Mouse (Mus musculus) c-Kit-positive CD71-negative TER-119-negative erythroid progenitor cells, embryonic 14.5 days (primary cell): ENCODE results near the gene Cfap161.

Experiments used
- DNase-seq: peaks from one replicate; pipeline ENCODE4 v3.0.0-alpha.2; 2013; ENCODE audit warnings: low read depth

Cfap161 gene

DNA sequence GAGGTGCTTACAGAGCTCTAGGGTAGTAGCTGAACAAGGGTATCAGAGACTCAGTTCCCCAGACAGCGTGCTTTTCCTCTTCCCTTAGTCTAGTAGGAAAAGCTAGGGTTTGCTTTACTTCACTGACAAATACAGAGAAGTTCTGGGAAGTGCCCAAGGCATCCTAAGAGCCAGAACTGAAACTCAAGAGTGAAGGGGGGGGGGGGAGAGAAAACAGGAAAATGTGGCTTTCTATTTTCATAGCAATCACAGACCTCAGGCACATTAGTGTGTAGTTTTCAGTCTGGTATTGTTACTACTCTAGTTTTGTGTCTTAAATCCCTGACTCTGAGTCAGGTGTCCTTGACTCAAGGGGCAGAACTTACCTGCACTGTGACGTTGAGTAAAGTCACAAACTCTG lies 7.3 kb upstream of the Cfap161 start:
- no peak for DNase-seq

DNA sequence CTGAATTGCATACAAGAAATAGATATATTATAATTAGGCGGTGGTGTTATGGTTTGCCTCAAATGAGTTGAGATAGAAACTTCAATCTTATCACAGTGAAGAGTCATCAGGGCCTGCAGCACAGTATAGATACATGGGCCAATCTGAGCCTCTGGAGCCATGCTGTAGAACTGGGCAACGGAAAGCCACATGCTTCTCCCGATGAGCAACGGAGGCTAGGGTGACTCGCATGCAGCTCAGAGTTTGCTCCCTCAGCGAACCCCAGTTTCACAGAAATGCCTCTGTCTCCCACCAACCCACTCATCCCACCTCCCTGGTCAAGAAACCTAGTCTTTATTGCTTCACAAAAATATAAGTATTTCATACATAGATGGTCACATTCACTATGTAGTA lies 6.8 kb upstream of the Cfap161 start:
- no peak for DNase-seq

DNA sequence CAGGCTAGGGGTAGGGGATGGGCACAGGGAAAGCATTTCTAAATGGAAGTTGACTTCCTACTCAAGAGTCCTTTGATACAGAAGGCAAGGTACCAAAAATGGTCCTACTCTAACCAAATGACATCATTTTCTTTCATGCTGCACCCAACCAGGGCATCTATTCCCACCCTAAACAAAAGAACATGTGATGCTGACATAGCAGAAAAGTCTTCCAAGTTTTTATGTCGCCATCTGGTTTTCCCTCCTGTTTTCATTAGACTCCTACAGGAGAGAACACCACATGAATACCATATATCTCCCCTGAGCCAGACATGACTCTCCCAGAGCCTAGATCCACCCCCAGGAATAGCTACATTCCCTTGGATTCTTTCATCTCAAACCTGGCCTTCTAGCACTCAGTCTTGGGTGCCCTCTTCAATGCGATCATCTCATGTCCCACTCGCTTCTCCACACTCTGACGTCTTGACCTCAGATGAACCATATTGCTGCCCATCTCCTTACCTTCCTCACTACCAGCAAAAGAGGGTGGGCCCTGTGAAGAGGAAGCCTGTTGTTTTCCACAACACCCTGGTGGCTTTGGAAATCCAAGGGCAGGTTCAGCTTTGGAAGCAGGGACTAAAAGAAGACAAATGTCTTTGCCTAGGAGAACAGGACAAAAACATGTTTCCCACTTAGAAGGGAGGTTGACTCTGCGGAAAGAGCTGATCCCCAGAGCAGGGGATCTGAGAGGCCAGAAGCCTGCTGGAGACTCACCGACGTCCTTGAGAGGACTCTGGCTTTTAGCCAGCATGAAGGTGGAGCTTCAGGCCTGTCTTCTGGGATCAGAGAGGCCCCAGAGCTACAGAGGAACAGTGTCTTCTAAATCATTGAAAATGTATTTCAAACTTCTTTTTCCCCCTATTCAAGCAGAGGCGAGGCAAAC lies 6.1 kb upstream of the Cfap161 start:
- no peak for DNase-seq

GRCm38 (mm10) chr7:83800071-83800470 lies 5.4 kb upstream of the Cfap161 start:
- DNase-seq: no peak

DNA sequence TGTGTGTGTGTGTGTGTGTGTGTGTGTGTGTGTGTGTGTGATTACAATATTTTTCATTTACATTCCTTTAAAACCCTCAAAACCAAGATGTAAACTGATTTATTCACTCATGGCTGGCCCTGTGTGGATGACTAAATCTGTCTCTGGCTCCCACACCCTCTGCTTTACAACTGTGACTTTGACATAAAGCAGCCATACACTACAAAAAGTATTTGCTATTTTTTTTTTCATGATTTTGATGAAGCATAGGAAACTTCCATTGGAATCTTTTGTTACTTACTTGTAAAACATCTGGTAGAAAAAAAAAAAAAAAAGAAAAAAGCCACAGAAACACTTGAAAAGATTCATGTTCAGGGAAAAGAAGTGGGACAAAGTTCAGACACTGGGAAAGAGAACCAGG lies 3.3 kb upstream of the Cfap161 start:
- DNase-seq: no peak

DNA sequence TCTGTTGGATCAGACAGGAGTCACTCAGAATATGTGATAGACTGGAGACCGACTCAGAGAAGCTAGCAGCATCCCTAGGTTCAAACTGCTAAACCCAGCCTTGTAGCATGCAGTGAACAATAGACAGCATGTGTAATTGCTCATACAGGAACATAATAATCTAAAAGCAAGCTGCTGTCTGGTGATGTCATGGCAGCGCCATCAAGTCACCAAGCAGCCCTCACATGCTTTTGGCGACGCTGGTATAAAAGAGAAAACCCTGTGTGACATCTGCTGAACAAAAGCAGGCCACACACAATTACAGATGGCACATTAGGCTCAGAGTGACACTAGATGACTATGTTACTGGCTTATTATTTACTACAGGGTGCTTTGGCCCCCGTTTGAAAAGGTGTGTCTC lies 1.5 kb upstream of the Cfap161 start:
- DNase-seq: no peak

DNA sequence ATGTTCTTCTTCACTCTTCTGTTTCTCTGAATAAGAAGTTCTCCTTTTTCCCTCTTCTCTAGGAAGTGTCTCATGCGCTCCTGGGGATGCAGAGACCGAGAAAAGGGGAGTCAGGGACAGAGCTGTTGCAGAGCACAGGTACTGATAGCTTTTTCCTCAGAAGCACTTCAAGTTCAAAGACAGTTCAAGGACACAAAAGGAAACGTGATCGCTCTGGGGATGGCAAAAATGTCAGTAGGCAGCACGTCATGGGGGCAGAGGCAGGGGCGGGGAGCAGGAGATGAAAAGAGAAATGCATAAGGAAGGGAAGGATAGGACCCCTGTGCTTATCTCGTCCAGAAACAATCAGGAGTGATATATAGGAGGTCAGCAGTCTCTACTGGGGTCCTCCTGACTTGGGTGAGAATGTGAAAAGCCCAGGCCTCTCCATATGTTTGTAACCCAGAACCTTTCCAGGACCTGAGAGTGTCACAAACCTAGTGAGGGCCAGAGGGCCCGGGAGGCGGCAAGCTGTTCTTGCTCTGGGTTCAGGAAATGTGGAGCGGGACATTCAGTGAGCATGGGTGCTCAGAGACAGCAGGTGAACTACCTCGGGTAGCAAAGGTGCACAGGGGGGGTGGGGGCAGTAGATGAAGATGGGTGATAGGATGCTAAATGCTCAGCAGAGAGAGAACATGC lies 535 bp downstream of the Cfap161 start:
- no peak for DNase-seq

- no peak for DNase-seq
Observed at GRCm38 (mm10) chr7:83780881-83781280, 13.8 kb downstream of the Cfap161 start.

- no peak for DNase-seq
Observed at GRCm38 (mm10) chr7:83780026-83780425, 14.7 kb downstream of the Cfap161 start.

DNA sequence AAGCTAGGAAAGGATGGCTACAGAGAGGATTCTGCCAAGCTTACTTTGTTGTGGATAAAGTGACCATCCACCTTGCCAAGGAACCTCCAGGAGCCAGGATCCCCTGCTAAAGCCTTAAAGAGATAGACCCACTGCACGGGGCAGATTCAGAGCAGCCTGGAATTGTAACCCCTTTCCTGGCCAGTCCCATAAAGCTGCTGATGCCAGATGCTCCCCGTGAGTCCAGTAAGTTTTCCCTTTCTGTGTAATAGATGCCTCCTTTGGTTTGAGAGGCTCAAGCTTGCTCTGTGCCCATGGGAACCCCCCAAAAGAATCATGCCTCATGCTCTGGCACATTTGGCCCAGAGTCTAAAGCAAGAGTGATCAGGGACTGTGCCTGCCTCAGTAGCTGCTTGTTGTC lies 15.7 kb downstream of the Cfap161 start:
- no peak for DNase-seq

DNA sequence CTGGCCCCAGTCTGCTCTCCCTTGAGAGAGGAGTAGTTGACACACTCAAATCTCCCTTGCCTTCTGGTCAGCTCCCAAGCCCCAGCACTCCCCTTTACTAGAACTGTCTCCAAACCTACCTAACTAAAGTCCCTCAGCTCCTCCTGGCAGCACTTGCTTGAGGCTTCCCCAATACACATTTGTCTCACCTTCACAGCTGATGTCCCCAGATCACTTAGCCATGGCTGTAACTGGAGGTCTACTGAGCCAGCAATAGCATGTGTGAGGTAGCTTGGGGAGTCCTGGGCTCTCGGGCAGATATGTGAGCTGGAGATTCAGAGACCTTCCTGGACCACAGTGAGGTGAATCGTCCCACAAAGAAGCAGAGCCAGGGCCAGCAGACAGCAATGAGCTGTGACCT lies 16.2 kb downstream of the Cfap161 start:
- no peak for DNase-seq

GRCm38 (mm10) chr7:83774721-83775120 lies 20.0 kb downstream of the Cfap161 start:
- no peak for DNase-seq

DNA sequence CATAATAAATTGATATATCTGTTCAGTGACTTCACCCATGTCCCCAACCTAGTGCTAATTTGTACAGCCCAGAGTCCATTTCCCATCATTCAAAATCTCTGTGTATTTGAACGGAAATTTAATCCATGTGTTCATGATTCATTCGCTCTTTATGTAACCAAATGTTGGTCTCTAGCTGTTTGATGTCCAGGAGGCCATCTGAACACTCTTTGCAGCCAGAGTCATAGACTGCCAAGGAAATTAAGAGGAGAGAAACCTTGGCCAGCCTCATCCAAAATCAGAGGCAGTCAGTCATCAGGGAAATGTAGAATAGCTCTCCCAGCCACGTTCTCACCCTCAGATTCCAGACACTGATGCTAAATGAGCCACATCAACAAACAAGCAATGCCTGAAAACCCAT lies 31.0 kb downstream of the Cfap161 start:
- DNase-seq: no peak

GRCm38 (mm10) chr7:83762336-83762735 lies 32.3 kb downstream of the Cfap161 start:
- DNase-seq: no peak

- DNase-seq: no peak
Observed at GRCm38 (mm10) chr7:83751055-83751454, 43.6 kb downstream of the Cfap161 start.

DNA sequence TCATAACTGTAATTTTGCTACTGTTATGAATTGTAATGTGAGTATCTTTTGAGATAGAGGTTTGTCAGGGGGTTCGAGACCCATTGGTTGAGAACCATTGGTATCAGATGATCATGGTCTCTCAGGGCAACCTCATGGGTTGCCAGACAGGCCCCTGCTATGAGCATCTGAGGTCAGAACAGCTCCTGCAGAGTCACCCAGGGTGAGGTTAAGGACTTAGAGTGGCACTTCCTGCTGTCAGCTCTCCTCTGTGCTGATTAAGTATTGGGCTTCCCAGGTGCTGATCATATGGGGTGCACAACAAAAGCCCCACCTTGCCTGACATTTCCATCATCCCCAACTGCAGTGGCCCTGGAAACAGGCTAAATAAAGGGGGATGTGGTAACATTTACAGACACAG lies 46.3 kb downstream of the Cfap161 start:
- no peak for DNase-seq

DNA sequence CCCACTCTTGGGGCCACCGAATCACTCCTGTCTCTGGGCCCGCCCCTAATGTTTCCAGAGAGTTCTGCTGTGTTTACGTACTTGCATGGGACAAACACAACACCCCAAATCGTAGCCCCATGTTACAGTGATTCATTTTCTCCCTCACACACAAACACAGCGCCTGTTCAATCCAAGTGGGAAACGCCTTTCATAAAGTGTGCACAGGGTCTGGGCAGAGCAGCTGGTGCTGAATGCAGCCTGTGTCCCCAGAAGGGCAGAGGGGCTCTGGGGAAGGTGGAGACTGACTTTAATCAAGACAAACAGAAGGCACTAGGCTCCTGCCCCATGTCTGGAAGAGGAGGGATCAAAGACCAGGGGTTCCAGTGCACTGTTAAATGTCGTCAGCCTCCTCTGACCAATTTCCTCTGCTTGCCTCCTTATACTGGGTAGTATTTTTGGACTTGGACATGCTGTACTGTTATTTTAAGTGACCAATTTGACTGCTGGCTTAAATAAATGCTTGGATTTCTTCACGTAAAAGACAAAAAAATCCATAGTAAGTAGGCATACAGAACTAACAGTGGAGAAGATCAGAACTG lies 48.5 kb downstream of the Cfap161 start:
- DNase-seq: no peak

GRCm38 (mm10) chr7:83745413-83746106 lies 49.1 kb downstream of the Cfap161 start, which contains the start of gene Il16:
TSS of gene Il16 (minus strand) at chr7:83745726.
- DNase-seq: no peak

- DNase-seq: no peak
Observed at GRCm38 (mm10) chr7:83745065-83745412, 49.6 kb downstream of the Cfap161 start.

GRCm38 (mm10) chr7:83744250-83744649 lies 50.4 kb downstream of the Cfap161 start:
- DNase-seq: no peak

DNA sequence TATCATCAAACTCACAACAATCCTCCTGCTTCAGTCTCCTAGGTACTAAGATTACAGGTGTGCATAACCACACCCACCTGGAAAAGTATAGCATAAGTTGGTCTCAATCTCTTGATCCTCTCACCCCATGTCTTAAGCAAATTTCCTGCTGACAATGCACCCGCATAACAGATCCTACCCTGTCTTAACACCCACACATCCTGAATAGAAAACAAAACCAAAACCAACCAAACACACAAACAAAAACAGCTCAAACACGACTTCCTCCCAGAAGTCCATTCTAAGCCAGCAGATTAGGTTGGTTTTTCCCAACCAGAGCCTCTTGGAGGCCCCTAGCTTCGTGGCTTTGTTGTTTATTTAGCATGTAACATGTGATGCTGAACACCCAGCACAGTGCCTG lies 52.0 kb downstream of the Cfap161 start:
- no peak for DNase-seq

DNA sequence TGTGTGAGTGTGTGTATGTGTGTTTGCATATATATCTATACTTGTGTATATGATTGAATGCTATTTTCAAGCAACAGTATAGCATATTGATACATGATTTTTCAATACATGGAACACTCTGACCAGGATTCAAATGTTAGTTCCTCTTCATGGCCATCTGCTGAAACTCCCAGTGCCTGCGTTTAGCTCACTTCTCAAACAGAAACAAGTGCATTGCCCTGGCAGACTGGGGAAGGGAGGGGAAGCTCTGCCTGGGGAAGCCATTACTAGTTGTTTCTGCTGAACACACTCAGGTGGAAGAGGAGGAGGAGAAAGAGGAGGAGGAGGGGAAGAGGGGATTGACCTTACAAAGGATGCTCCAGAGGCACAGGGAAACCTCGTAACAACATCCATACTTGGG lies 52.7 kb downstream of the Cfap161 start:
- no peak for DNase-seq
